Mouse (Mus musculus): ENCODE measurements around the gene Tmco5. TPM values are rescaled to one million over a fixed set of nuclear protein-coding genes. Genes with fewer than 3 reads are reported as not detected.

The Tmco5 gene
- total and polyA plus RNA-seq, 2 experiments from 2014 or later = not detected

DNA sequence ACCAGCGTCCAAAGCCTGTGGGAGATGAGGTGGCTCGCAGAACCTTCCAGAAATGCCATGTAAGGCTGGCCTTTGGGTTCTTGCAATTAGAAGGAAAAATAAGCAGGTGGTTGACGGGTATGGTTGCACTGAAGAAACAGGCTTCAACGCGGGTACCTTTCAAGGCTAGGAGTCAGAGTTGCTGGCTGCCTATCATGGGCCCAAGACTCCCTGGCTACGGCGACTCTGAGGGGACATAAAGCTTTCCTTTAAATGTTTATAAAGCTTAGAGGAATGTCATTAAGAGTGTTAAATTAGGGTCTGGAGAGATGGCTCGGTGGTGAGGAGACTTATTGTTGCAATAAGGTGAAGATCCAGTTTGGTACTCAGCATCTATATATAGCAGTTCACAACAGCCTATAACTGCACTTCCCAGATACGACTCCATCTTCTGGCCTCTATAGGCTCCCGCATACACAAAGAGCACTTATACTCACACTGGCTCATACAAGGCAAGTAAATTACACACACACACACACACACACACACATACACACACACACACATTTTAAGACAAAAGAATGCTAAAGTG is 21.9 kb downstream of the Tmco5 start:
- peak; percentile 77 for ATAC-seq
- peak overlapping the region; percentile 60; the same call in 1 of the 2 replicates for H3K27ac ChIP-seq

DNA sequence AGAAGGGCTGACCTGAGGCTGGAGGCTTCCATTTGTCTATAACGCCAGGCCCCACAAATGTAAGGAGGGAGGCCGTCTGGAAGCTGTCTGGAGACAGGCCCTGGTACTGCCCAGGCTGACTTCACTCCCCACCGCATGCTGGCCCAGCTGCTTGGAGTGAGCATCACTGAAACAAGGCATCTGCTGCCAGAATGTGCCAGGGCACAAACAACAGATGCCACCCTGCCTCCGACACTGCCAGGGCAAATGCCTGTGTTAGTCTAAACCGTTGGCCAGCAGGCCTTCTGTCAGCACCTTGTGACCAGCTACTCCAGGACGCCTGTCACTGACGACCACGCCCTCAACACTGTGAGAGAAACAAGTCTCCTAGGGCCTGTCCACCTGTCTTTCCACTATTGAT is 29.8 kb downstream of the Tmco5 start:
- DNase-seq (ENCODE audit: low spot score) (peak; percentile 60), ATAC-seq (peak; percentile 84)

More for the DNA sequence above, 21.9 kb downstream of the Tmco5 start:
- Histone ChIP-seq H3K27me3 (ENCODE audit: insufficient read depth, low read length) (no peaks in the 10 kb centered on the region), H3K36me3 (ENCODE audit: insufficient read depth, low read length) (no peaks in the 10 kb centered on the region), H3K9ac (replicated peaks; ENCODE audit: low read length) (peak overlapping the region; percentile 25), H3K4me3 (ENCODE audit: low read length) (peak overlapping the region; percentile 33), H3K4me2 (ENCODE audit: low read depth, low read length) (peak overlapping the region; percentile 67), H3K4me1 (ENCODE audit: insufficient read depth, low read length) (no peaks in the 10 kb centered on the region), H3K9me3 (ENCODE audit: low read length) (no peaks in the 10 kb centered on the region)
- WGBS = 23% methylated on average over 10 of the region's 10 CpGs
- TF ChIP-seq CTCF (IDR thresholded peaks at IDR 0.05; ENCODE audit: low read depth) = no peak
- peak; percentile 61 for DNase-seq (ENCODE audit: low spot score)

DNA sequence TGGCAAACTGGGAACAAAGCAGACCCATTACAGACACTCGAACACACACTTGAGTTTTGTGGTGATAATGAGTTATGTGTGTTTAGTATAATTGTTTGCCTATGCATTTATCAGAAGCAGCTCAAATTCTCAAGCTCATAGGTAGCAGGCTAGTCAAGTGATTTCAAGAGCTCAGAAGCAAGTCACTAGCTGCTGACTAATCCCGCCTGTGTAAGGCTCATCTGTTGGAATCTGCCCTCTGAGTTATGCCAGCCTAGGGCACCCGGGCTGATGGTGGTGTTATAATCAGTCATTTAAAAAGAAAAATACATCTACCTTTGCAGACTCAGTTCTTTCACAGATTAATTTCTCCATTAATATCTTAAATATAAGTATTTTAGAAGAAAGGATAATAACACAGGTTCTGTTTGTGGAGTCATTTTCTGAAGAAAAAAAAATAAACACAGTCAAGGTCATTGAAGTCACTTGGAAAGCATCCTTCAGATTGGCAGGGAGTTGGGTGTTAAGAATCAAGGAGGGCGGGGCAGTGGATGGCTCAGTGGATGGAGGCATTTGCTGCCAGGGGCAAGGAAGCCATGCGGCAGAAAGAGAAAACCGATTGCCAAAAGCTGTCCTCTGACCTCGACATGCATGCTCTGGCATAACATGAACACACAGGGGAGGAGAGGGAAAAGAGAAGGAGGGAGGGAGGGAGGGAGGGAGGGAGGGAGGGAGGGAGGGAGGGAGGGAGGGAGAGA is 34.0 kb downstream of the Tmco5 start:
- no peak overlapping the region for H3K9ac ChIP-seq (replicated peaks; ENCODE audit: low read length)
- DNase-seq (ENCODE audit: low spot score) (peak; percentile 23), ATAC-seq (no peak)
- 59% methylated on average over 7 of the region's 7 CpGs for WGBS
- H3K9me3 ChIP-seq (ENCODE audit: low read length) = no peaks in the 10 kb centered on the region
- no peak overlapping the region for H3K4me2 ChIP-seq (ENCODE audit: low read depth, low read length)
- H3K27ac ChIP-seq = no peak overlapping the region
- no peak overlapping the region for H3K4me3 ChIP-seq (ENCODE audit: low read length)
- no peaks in the 10 kb centered on the region for H3K4me1 ChIP-seq (ENCODE audit: insufficient read depth, low read length)
- TF ChIP-seq CTCF (IDR thresholded peaks at IDR 0.05; ENCODE audit: low read depth) = no peak
- no peaks in the 10 kb centered on the region for H3K27me3 ChIP-seq (ENCODE audit: insufficient read depth, low read length)
- H3K36me3 ChIP-seq (ENCODE audit: insufficient read depth, low read length) = no peaks in the 10 kb centered on the region

More for the DNA sequence above, 29.8 kb downstream of the Tmco5 start:
- Histone ChIP-seq H3K9ac (replicated peaks; ENCODE audit: low read length) (no peak overlapping the region), H3K4me2 (ENCODE audit: low read depth, low read length) (no peak overlapping the region), H3K36me3 (ENCODE audit: insufficient read depth, low read length) (no peaks in the 10 kb centered on the region), H3K27ac (no peak overlapping the region), H3K27me3 (ENCODE audit: insufficient read depth, low read length) (no peaks in the 10 kb centered on the region), H3K4me1 (ENCODE audit: insufficient read depth, low read length) (no peaks in the 10 kb centered on the region), H3K9me3 (ENCODE audit: low read length) (no peaks in the 10 kb centered on the region), H3K4me3 (ENCODE audit: low read length) (no peak overlapping the region)
- TF ChIP-seq CTCF (IDR thresholded peaks at IDR 0.05; ENCODE audit: low read depth) = no peak
- WGBS = 64% methylated on average over 8 of the region's 8 CpGs

DNA sequence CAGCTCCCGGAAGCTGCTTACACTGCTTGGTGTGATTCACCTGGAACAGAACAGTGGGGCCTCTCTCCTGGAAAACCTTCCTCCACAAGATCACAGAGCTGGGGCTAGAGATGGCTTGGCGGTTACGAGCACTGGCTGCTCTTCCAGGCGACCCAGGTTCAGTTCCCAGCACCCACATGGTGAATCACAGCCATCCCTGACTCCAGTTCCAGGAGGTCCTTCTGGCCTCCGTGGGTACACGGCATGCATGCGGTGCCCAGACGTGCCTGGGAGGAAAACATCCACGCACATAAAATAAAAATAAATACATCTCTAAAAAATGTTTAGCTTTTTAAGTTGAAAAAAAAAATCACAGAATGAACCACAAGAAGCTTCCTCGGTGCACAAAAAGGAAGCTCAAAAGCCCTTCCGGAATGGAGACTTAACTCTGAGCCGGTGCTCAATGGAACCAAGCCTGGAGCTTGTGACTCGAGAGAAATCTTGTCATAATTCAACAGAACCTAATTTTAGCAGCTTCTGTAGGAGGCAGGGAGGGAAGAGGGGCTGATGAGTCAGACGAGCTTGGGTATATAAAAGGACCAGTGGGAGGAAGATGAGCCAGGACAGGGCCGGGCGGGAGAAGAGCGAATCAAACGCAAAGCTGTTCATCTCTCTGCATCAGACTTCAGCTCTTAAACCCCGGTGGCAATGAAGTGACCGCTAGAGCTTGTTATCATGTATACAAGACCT is 35.4 kb downstream of the Tmco5 start:
- ATAC-seq = no peak
- H3K27ac ChIP-seq = no peak overlapping the region
- no peak overlapping the region for H3K4me3 ChIP-seq (ENCODE audit: low read length)
- H3K36me3 ChIP-seq (ENCODE audit: insufficient read depth, low read length) = no peaks in the 10 kb centered on the region
- H3K27me3 ChIP-seq (ENCODE audit: insufficient read depth, low read length) = no peaks in the 10 kb centered on the region
- H3K9me3 ChIP-seq (ENCODE audit: low read length) = no peaks in the 10 kb centered on the region
- no peaks in the 10 kb centered on the region for H3K4me1 ChIP-seq (ENCODE audit: insufficient read depth, low read length)
- no peak overlapping the region for H3K9ac ChIP-seq (replicated peaks; ENCODE audit: low read length)
- DNase-seq (ENCODE audit: low spot score) = no peak
- H3K4me2 ChIP-seq (ENCODE audit: low read depth, low read length) = no peak overlapping the region
- TF ChIP-seq CTCF (IDR thresholded peaks at IDR 0.05; ENCODE audit: low read depth) = no peak
- WGBS = 84% methylated on average over 20 of the region's 20 CpGs

DNA sequence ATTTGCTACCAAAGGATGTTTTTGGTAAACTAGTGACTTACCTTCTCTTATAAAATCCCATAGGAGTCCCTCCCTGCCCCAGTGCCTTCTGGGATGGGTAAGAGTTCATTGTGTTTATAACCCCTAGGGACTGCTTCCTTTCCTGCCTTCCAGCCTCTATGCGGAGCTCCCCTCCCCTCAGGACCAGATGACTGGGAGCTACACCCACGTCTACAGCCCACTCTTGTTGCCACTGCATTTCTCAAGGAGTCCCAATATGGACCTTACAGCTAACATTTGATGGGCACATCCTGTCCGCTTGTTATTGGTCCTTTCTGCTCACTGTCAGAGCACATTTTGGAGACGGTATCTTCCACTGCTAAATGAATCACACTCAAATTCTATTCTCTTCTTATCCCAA is 36.1 kb downstream of the Tmco5 start:
- ATAC-seq (no peak), DNase-seq (ENCODE audit: low spot score) (no peak)
- no peak for TF ChIP-seq CTCF (IDR thresholded peaks at IDR 0.05; ENCODE audit: low read depth)
- H3K4me3 ChIP-seq (ENCODE audit: low read length) = no peak overlapping the region
- no peaks in the 10 kb centered on the region for H3K36me3 ChIP-seq (ENCODE audit: insufficient read depth, low read length)
- no peak overlapping the region for H3K27ac ChIP-seq
- no peak overlapping the region for H3K9ac ChIP-seq (replicated peaks; ENCODE audit: low read length)
- H3K4me2 ChIP-seq (ENCODE audit: low read depth, low read length) = no peak overlapping the region
- 85% methylated on average over 4 of the region's 4 CpGs for WGBS
- H3K4me1 ChIP-seq (ENCODE audit: insufficient read depth, low read length) = no peaks in the 10 kb centered on the region
- H3K9me3 ChIP-seq (ENCODE audit: low read length) = no peaks in the 10 kb centered on the region
- H3K27me3 ChIP-seq (ENCODE audit: insufficient read depth, low read length) = no peaks in the 10 kb centered on the region

DNA sequence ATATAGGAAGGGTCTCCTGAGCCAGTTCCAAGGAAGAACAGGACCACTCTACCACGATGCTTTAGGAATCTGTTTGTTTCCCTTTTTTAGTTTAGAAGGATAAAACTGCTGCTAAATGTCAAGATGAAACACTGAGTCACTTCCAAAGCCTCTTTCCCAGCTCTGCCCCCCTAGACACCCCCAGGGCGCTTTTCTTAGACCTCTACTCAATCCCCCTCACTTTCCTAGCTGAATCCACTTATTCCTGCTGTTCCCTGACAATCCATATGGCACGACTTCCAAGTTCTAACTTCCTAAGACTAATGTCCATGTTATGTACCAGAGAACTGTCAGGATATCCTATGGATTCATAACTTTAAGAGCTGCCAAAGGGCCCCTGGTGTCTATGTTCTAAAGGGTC is 40.1 kb downstream of the Tmco5 start:
- DNase-seq (ENCODE audit: low spot score) = no peak
- no peaks in the 10 kb centered on the region for H3K27me3 ChIP-seq (ENCODE audit: insufficient read depth, low read length)
- no peak overlapping the region for H3K4me3 ChIP-seq (ENCODE audit: low read length)
- no peak for TF ChIP-seq CTCF (IDR thresholded peaks at IDR 0.05; ENCODE audit: low read depth)
- H3K9ac ChIP-seq (replicated peaks; ENCODE audit: low read length) = no peak overlapping the region
- no peak overlapping the region for H3K27ac ChIP-seq
- WGBS = 73% methylated on average over 3 of the region's 3 CpGs
- no peaks in the 10 kb centered on the region for H3K36me3 ChIP-seq (ENCODE audit: insufficient read depth, low read length)
- H3K9me3 ChIP-seq (ENCODE audit: low read length) = no peaks in the 10 kb centered on the region
- H3K4me2 ChIP-seq (ENCODE audit: low read depth, low read length) = no peak overlapping the region
- ATAC-seq = no peak
- no peaks in the 10 kb centered on the region for H3K4me1 ChIP-seq (ENCODE audit: insufficient read depth, low read length)
